Mouse (Mus musculus): ENCODE results near the gene Nkx1-2.
A peak's percentile ranks its signal among the peaks of the same experiment; 100 is the strongest.

The Nkx1-2 gene

DNA sequence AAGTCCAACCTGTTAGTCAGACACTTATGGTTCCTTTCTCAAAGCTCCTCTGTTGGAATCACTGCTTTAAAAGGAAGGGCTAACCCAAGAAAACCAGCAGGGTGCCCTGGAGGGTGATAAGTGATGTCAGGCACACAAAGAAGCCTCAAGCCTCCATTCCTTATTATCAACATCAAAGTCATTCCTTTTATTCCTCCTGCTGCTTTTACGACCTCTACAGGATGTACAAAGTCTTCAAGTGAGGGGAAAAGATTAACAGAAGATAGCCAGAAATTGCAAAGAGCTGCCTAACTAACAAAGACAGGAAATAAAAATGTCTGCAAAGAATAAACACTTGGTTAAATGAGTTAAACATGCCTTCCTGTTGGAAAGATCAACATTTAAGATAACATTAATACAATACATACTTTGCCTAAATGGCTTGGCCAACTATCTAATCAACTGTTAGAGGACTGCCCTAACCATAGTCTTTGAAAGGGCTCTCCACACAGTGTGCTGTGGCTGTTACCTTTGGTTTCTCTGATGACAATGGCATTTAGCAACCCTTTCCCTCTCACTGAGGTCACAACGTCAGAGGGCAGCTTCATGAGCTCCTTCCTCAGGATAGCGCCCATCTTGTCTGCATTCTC, 40.2 kb downstream of the Nkx1-2 start:
- no peak for DNase-seq (ENCODE audit: low spot score)

DNA sequence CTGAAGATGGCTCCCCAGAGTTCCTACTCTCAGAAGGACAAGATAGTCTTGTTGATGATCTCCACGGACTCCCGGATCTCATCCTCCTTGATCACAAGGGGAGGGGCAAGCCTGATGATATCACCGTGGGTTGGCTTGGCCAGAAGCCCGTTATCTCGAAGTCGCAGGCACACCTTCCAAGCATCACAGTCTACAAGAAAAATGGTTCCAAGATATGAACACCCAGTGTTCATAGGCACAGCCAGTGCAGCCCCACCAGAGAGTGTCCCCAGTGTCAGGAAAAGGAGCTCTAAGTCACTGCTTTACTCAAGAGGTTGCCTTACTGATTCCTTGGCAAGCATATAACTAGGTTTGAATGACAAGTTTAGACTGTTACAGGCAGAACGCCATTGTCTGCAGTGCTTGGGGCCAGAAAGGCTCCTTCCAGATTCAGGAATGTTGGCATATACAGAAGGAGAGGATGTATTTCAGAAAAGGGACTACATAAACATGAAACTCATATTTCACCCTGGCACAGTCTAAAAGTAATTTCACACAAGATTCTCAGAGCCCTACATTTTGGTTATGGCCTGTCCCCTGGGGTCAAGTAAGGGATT, 41.2 kb downstream of the Nkx1-2 start:
- no peak for DNase-seq (ENCODE audit: low spot score)

DNA sequence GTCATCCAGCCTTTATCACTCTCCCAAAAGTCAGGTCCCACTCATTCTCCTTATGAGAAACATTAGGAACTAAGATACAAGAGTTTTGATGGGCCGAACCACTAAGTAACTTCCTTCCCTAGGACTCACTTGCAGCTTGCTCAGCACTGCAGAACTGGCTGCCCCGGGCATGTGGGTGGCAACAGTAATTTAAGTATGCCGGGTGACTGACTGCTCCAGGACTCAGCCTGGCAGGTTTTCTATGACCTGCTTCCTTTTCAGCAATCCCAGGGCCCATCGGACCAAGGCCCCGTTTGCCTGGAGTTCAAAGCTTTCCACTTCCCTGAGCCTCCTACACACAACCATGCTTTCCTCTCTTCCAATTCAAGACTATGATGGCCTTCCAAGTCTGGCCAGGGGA, 42.9 kb downstream of the Nkx1-2 start:
- DNase-seq (ENCODE audit: low spot score): no peak

DNA sequence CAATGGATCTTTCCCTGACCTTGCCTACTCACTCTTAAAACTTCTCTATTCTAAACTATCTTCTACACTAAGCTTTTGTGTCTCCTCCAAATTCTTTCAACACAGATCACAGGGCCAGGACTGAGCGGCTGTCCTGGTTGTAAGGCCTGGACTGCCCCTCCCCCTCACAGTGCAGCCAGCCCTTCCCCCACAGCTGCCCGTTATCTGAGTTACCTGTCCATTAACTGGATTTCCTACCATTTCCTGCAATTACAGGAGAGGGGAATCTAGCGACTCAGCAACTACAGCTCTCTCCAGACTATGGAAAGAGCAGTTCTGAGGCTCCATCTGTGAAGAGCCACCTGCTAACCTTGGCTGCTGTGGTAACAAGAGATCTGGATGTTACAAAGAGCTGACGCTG, 43.5 kb downstream of the Nkx1-2 start:
- no peak for DNase-seq (ENCODE audit: low spot score)

DNA sequence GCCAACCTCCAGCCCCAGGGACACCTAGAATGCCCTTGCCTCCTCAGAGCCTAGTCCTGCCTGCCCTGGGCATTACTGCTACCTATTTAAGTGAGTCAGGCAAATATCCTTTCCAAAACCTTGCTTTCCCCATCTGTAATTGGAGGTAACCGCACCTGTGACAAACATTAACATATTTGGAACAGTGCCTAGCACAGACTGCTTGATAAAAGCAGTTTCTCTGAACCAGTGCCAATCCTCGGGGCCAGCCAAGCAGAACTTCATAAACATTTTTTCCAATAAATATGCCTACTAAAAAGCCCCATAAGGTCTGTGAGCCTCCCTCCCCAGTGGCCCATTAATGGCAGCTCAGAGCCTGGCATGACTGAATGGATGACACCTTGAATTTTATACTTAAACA, 45.3 kb downstream of the Nkx1-2 start:
- no peak for DNase-seq (ENCODE audit: low spot score)

DNA sequence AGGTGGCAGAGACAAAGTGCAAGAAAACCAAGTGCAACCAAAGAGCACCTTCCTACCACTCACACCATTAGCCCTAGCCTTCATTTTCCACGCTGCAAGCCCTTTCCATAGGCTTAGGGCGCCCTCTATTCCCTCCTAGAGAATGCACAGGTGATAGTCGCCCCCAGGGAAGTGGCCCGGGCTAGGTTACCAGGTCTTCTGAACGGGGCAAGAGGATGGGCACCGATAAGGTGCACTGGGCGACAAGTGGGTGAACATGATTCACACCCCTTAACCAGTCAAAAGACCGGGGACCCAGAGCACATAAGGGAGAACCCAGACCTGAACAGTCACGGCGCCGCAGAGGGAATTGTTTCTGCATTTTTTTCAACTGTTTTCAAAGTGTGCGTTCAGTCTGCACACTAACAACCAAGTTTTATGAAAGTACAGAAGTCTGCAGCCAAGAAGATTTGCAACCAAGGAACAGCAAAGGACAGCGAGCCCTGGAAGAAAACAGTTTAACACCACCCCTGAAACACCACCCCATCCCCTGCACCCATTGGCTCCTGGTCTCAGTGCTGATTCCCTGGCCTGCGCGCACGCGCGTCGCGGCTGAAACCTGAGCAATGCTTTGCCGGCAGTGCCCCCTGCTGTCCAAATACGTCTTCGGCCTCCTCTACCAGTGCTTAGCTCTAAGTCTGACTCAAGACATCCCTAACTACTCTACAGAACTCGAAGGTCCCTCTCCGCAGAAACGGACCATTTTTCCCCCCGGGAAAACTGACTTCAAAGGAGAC, 47.9 kb downstream of the Nkx1-2 start:
- peak; percentile 92 for DNase-seq (ENCODE audit: low spot score)

DNA sequence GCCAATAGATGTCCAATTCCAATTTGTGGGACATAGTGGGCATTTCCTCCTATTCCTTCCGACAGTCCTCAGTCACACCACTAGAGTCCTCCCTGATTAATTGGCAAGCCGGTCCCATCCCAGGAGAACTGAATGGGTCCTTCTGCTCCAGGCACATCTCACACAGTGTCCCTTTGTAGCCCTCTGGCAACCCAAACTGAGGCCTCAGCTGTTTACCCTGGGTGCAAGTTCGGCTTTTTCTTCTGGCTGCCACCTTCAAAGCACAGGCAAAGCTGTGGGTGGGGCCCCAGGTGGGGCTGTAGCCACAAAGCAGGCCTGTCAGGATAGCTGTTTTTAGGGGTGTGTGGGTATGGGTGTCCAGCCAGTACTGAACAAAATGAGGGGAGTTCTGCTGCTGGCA, 52.3 kb downstream of the Nkx1-2 start:
- no peak for DNase-seq (ENCODE audit: low spot score)

Data from adipocyte (in vitro differentiated cells).